Mouse (Mus musculus) embryonic facial prominence, embryonic 12.5 days (tissue): ENCODE measurements at regions not wholly inside any gene's neighbourhood (a gene's known extent, or its start where the extent isn't known, plus 50 kb on each side); places are given as distances from the start of the nearest gene placed in this dataset.

ENCODE experiments used
- ATAC-seq: fragments of 200-750 bp; cut with Nextera tagmentation; 2 replicates; pipeline ENCODE4 v1.8.0; 2017; ENCODE audit not compliant: insufficient number of reproducible peaks, insufficient read depth, low FRiP score, low TSS enrichment
- H3K27ac ChIP-seq: fragments of 300-500 bp; sonication (generic); 2 replicates; pipeline ENCODE4 v1.5.1; 2016; ENCODE audit warnings: mild to moderate bottlenecking
- H3K27me3 ChIP-seq: fragments of 300-500 bp; sonication (generic); 2 replicates; pipeline ENCODE4 v1.6.1; 2016; ENCODE audit warnings: mild to moderate bottlenecking, moderate library complexity
- H3K36me3 ChIP-seq: fragments of 300-500 bp; sonication (generic); 2 replicates; pipeline ENCODE4 v1.6.1; 2016; ENCODE audit warnings: mild to moderate bottlenecking
- H3K4me1 ChIP-seq: fragments of 300-500 bp; sonication (generic); 2 replicates; pipeline ENCODE4 v1.6.1; 2016
- H3K4me2 ChIP-seq: fragments of 300-500 bp; sonication (generic); replicated peaks from 2 replicates; pipeline ENCODE4 v1.6.1; 2016; ENCODE audit warnings: mild to moderate bottlenecking, moderate library complexity
- H3K4me3 ChIP-seq: fragments of 300-500 bp; sonication (generic); 2 replicates; pipeline ENCODE4 v1.5.1; 2016; ENCODE audit warnings: mild to moderate bottlenecking
- H3K9ac ChIP-seq: fragments of 300-500 bp; sonication (generic); 2 replicates; pipeline ENCODE4 v1.6.1; 2016; ENCODE audit warnings: mild to moderate bottlenecking, moderate library complexity
- H3K9me3 ChIP-seq: fragments of 300-500 bp; sonication (generic); 2 replicates; pipeline ENCODE4 v1.6.1; 2016; ENCODE audit warnings: mild to moderate bottlenecking, moderate library complexity
- WGBS: fragments of 180-500 bp; shearing (Covaris S2); methylation state at CpG from one replicate; pipeline ENCODE4 v1.1.7; 2016; 5-methylcytosine and 5-hydroxymethylcytosine counted together

DNA sequence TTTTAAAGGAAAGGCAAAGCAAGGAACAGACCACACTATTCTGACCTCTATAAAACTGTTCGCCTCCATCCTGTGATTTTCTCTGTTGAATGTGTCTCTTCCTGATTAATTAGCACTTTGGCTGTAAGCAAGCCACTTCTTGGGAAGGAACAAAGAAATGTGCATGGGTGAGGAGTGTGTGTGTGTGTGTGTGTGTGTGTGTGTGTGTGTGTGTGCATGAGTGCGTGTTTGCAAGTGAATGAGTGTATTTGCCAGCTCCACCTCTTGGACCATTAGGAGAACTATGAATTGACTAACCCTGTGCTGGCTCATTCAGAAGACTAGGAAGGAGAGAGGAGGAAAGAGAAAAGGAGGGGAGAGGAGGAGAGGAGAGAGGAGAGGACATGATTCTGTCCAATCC, 261.9 kb upstream of the Hs6st1 start:
- peak overlapping the region; percentile 60; the same call in 1 of the 2 replicates for H3K27ac ChIP-seq
- H3K4me3 ChIP-seq, result no peak overlapping the region
- H3K9ac ChIP-seq, result no peak overlapping the region
- no peaks in the 10 kb centered on the region for H3K4me1 ChIP-seq
- H3K36me3 ChIP-seq, result no peaks in the 10 kb centered on the region
- no peaks in the 10 kb centered on the region for H3K27me3 ChIP-seq
- H3K4me2 ChIP-seq, result no peak overlapping the region
- H3K9me3 ChIP-seq, result no peaks in the 10 kb centered on the region
- ATAC-seq, result no peak
- WGBS, result 74% methylated on average over 2 of the region's 2 CpGs

DNA sequence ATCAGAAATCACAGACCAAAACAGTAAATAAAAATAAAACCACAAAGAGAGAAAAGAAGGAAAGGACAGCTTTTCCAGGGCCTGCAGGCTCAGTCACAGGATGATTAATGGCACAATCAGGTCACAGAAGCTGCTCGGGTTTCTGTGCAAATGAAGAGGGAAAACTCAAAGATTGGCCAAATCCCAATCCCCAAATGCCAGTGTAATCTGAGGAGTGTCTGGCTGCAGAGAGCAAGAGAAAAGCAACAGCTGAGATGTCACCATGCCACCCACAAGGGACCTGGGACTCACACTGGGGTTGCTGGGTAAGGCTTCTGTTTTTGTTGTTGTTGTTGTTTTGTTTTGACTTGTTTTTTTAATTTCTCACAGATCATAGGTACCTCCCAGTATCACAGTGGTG, 261.5 kb upstream of the Hs6st1 start:
- H3K4me3 ChIP-seq, result no peak overlapping the region
- WGBS, result 13% methylated on average over 1 of the region's 1 CpGs
- no peak for ATAC-seq
- H3K36me3 ChIP-seq, result no peaks in the 10 kb centered on the region
- no peaks in the 10 kb centered on the region for H3K9me3 ChIP-seq
- no peak overlapping the region for H3K9ac ChIP-seq
- no peak overlapping the region for H3K4me2 ChIP-seq
- H3K27me3 ChIP-seq, result no peaks in the 10 kb centered on the region
- H3K27ac ChIP-seq, result peak overlapping the region; percentile 60; the same call in 1 of the 2 replicates
- H3K4me1 ChIP-seq, result no peaks in the 10 kb centered on the region

- no peak for ATAC-seq
- Histone ChIP-seq H3K4me3 (no peak overlapping the region), H3K4me2 (no peak overlapping the region), H3K9ac (no peak overlapping the region), H3K36me3 (no peaks in the 10 kb centered on the region), H3K4me1 (no peaks in the 10 kb centered on the region), H3K27me3 (no peaks in the 10 kb centered on the region), H3K9me3 (no peaks in the 10 kb centered on the region), H3K27ac (no peak overlapping the region)
- 86% methylated on average over 4 of the region's 4 CpGs for WGBS
Observed at GRCm38 (mm10) chr1:35808894-35809293, 259.3 kb upstream of the Hs6st1 start.

DNA sequence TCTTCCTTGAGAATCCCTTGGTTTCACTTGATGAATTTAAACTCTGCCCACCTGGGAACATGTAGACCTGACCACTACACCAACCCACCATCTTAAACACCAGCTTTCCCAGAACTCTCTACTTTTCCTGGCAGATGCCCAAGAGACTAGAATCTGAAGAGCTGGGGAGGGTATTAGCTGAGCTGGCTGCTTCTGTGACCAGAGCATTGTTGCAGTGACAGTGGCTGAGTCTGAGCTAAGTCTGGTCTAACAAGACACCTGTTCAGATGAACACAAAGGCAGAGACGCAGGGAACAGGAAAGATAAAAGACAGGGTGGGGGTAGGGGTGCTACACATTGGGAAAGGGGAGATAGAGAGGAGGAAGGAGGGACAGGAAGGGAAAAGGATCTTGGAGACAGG, 258.9 kb upstream of the Hs6st1 start:
- H3K36me3 ChIP-seq, result no peaks in the 10 kb centered on the region
- no peak overlapping the region for H3K4me2 ChIP-seq
- no peak for ATAC-seq
- no peaks in the 10 kb centered on the region for H3K27me3 ChIP-seq
- H3K27ac ChIP-seq, result no peak overlapping the region
- no peak overlapping the region for H3K4me3 ChIP-seq
- no peak overlapping the region for H3K9ac ChIP-seq
- no peaks in the 10 kb centered on the region for H3K9me3 ChIP-seq
- H3K4me1 ChIP-seq, result no peaks in the 10 kb centered on the region
- 55% methylated on average over 1 of the region's 1 CpGs for WGBS

DNA sequence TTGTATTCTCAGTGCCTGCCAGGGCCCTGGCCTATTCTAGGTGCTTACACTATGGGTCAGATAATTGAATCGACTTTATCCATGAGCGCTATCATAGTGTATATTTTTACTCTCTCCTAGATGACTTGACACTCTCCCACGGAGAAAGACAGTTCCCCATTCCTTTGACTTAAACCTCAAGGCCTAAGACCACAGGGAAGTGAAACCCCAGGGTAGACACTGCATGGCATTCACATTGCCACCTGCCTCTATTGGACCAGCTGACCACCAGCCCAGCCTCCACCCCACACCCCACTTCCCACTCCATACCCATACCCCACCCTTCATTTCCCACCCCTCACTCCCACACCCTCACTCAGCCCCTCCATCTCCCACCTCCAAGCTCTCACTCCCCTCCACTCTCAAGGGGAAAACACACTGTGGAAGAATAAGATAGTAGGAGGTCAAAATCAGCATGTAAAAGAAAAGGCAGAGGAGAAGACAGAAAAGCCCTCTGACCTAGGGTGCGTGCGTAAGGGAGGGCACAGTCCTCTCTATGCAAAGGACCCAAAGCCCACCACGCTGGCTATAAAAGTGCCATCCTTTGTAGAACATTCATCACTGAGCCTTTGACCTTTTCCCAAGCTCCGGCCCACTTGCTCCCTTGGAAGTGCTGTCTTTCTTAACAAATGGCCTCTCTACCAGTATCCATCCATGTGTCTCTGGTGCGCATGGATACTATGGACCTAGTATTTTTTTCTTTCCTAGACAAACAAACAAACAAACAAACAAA, 257.4 kb upstream of the Hs6st1 start:
- no peaks in the 10 kb centered on the region for H3K36me3 ChIP-seq
- WGBS, result 86% methylated on average over 8 of the region's 8 CpGs
- no peak overlapping the region for H3K4me3 ChIP-seq
- H3K9ac ChIP-seq, result no peak overlapping the region
- no peaks in the 10 kb centered on the region for H3K9me3 ChIP-seq
- H3K4me2 ChIP-seq, result no peak overlapping the region
- no peaks in the 10 kb centered on the region for H3K4me1 ChIP-seq
- H3K27ac ChIP-seq, result no peak overlapping the region
- no peaks in the 10 kb centered on the region for H3K27me3 ChIP-seq
- no peak for ATAC-seq

GRCm38 (mm10) chr1:35811380-35811779, 256.8 kb upstream of the Hs6st1 start:
- Histone ChIP-seq H3K27me3 (no peaks in the 10 kb centered on the region), H3K9ac (no peak overlapping the region), H3K27ac (no peak overlapping the region), H3K4me2 (no peak overlapping the region), H3K36me3 (no peaks in the 10 kb centered on the region), H3K9me3 (no peaks in the 10 kb centered on the region), H3K4me3 (no peak overlapping the region), H3K4me1 (no peaks in the 10 kb centered on the region)
- 72% methylated on average over 6 of the region's 6 CpGs for WGBS
- ATAC-seq, result no peak

- no peaks in the 10 kb centered on the region for H3K4me1 ChIP-seq
- ATAC-seq, result no peak
- no peak overlapping the region for H3K27ac ChIP-seq
- H3K36me3 ChIP-seq, result no peaks in the 10 kb centered on the region
- H3K4me3 ChIP-seq, result no peak overlapping the region
- H3K9me3 ChIP-seq, result no peaks in the 10 kb centered on the region
- WGBS, result 86% methylated on average over 7 of the region's 7 CpGs
- H3K27me3 ChIP-seq, result no peaks in the 10 kb centered on the region
- H3K4me2 ChIP-seq, result no peak overlapping the region
- no peak overlapping the region for H3K9ac ChIP-seq
Observed at GRCm38 (mm10) chr1:35811795-35812194, 256.4 kb upstream of the Hs6st1 start.

DNA sequence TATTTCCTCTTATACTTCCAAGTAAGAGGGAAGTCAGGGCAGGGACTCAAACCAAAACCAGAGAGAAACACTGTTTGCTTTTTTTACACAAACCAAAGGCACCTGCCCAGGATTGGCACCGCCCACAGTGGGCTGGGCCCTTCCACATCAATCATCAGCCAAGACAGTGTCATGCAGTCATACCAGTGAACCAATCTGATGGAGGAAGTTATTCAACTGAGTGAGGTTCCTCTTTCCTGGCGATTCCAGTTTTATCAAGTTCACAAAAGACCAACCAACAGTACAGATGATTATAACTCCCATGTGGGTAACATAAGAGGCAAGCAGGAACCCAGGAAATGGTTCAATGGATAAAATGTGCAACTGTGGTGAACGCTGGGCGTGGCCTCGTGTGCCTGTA, 254.6 kb upstream of the Hs6st1 start:
- WGBS, result 86% methylated on average over 5 of the region's 5 CpGs
- Histone ChIP-seq H3K4me3 (no peak overlapping the region), H3K27ac (no peak overlapping the region), H3K9ac (no peak overlapping the region), H3K36me3 (no peaks in the 10 kb centered on the region), H3K27me3 (no peaks in the 10 kb centered on the region), H3K9me3 (no peaks in the 10 kb centered on the region), H3K4me1 (no peaks in the 10 kb centered on the region), H3K4me2 (no peak overlapping the region)
- no peak for ATAC-seq

- Histone ChIP-seq H3K4me2 (no peak overlapping the region), H3K9me3 (no peaks in the 10 kb centered on the region), H3K9ac (no peak overlapping the region), H3K27ac (no peak overlapping the region), H3K27me3 (no peaks in the 10 kb centered on the region), H3K4me3 (no peak overlapping the region), H3K36me3 (no peaks in the 10 kb centered on the region), H3K4me1 (no peaks in the 10 kb centered on the region)
- 84% methylated on average over 9 of the region's 9 CpGs for WGBS
- ATAC-seq, result no peak
Observed at GRCm38 (mm10) chr1:35814207-35814606, 254.0 kb upstream of the Hs6st1 start.

DNA sequence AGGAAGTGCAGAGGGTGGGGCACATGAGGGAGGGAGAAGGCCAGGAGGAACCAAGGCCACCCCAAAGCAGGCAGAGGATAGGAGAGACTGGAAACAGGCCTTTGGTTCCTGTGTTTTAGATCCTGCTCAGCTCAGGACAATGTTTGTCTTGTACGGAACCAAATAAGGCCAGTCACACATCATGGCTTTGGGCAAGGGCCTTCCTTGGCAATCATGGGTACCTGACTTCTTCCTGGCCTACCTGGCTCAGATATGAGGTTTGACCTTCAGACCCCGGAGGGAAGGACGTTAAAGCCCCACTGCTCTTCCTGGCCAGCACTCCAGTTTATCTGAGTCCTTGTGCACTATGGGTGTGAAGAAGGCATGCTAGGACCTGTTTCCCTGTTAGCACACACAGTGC, 253.4 kb upstream of the Hs6st1 start:
- no peak overlapping the region for H3K4me3 ChIP-seq
- H3K4me2 ChIP-seq, result no peak overlapping the region
- H3K36me3 ChIP-seq, result no peaks in the 10 kb centered on the region
- no peak for ATAC-seq
- 80% methylated on average over 3 of the region's 3 CpGs for WGBS
- no peak overlapping the region for H3K9ac ChIP-seq
- H3K9me3 ChIP-seq, result no peaks in the 10 kb centered on the region
- no peaks in the 10 kb centered on the region for H3K27me3 ChIP-seq
- H3K4me1 ChIP-seq, result no peaks in the 10 kb centered on the region
- H3K27ac ChIP-seq, result no peak overlapping the region

GRCm38 (mm10) chr1:35821791-35822190, 246.4 kb upstream of the Hs6st1 start:
- peaks cover 18% of the 10 kb centered on the region for H3K4me1 ChIP-seq
- no peaks in the 10 kb centered on the region for H3K27me3 ChIP-seq
- H3K27ac ChIP-seq, result no peak overlapping the region
- H3K9me3 ChIP-seq, result no peaks in the 10 kb centered on the region
- 94% methylated on average over 6 of the region's 6 CpGs for WGBS
- ATAC-seq, result no peak
- H3K4me3 ChIP-seq, result no peak overlapping the region
- no peaks in the 10 kb centered on the region for H3K36me3 ChIP-seq
- no peak overlapping the region for H3K4me2 ChIP-seq
- H3K9ac ChIP-seq, result no peak overlapping the region

DNA sequence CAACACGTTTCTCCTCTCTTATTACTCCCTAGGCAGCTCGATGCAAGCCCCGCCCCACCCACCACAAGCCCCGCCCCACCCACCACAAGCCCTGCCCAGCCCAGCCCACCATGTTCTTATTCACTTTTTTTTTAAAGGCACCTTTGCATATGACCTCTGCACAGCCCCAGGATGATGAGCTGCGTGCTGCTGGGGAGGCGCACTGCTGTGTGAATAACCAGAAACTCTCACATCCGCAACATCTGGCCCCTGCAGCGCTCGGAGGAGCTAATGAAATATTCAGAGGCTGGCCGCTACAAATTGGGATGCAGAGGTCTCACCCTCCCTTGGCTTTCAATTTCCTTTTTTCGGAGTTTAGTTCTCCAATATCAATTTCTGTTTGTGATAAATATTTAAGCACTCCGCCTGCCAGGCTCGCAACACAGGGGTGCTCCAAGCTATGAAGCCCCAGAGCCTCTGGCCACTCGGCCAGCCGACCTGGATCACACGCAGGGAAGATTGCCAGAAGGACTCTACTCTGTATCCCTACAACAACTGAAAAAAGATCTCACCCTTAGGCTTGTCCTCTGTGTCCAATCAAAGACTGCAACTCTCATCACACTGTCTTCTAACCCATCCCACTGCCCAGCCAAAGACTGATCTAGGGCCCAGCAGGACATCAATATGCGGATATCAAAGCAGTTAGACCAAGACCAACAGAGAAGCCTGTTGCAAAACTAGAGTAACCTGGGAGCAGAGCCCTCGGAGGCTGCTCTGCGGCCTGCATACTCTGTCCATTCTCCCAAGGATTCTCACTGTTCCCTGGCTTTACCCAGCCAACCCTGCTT, 245.6 kb upstream of the Hs6st1 start:
- ATAC-seq, result no peak
- no peak overlapping the region for H3K4me2 ChIP-seq

More for the DNA sequence above, 245.6 kb upstream of the Hs6st1 start:
- Histone ChIP-seq H3K27ac (no peak overlapping the region), H3K9ac (no peak overlapping the region), H3K4me1 (peaks cover 18% of the 10 kb centered on the region), H3K4me3 (no peak overlapping the region), H3K9me3 (no peaks in the 10 kb centered on the region), H3K27me3 (no peaks in the 10 kb centered on the region), H3K36me3 (no peaks in the 10 kb centered on the region)
- WGBS, result 48% methylated on average over 19 of the region's 19 CpGs
